Mouse (Mus musculus) kidney, embryonic 14.5 days (tissue): ENCODE measurements around the gene 2410131K14Rik. TPM values are rescaled to one million over a fixed set of nuclear protein-coding genes. Genes with fewer than 3 reads are reported as not detected.
A peak's percentile ranks its signal among the peaks of the same experiment; 100 is the strongest.

ENCODE experiments used
- ATAC-seq: fragments of 200-750 bp; cut with Nextera tagmentation; 2 replicates; pipeline ENCODE4 v1.8.0; 2017; ENCODE audit warnings: moderate number of reproducible peaks, mild to moderate bottlenecking, moderate TSS enrichment, moderate library complexity; ENCODE audit not compliant: low FRiP score, low TSS enrichment
- H3K27ac ChIP-seq: fragments of 300-500 bp; sonication (generic); 2 replicates; pipeline ENCODE4 v1.5.1; 2014; ENCODE audit warnings: low read depth, mild to moderate bottlenecking, low read length, moderate library complexity, mixed read lengths
- H3K27me3 ChIP-seq: fragments of 300-500 bp; sonication (generic); 2 replicates; pipeline ENCODE4 v1.6.1; 2014; ENCODE audit warnings: mild to moderate bottlenecking, low read length; ENCODE audit not compliant: control insufficient read depth, insufficient read depth
- H3K36me3 ChIP-seq: fragments of 300-500 bp; sonication (generic); 2 replicates; pipeline ENCODE4 v1.6.1; 2014; ENCODE audit warnings: low read length, mixed read lengths; ENCODE audit not compliant: control insufficient read depth, insufficient read depth
- H3K4me1 ChIP-seq: fragments of 300-500 bp; sonication (generic); 2 replicates; pipeline ENCODE4 v1.6.1; 2014; ENCODE audit warnings: low read length, mixed read lengths; ENCODE audit not compliant: control insufficient read depth, insufficient read depth
- H3K4me2 ChIP-seq: fragments of 300-500 bp; sonication (generic); replicated peaks from 2 replicates; pipeline ENCODE4 v1.6.1; 2014; ENCODE audit warnings: low read depth, mild to moderate bottlenecking, low read length
- H3K4me3 ChIP-seq: fragments of 300-500 bp; sonication (generic); 2 replicates; pipeline ENCODE4 v1.5.1; 2014; ENCODE audit warnings: mild to moderate bottlenecking, low read length
- H3K9ac ChIP-seq: fragments of 300-500 bp; sonication (generic); 2 replicates; pipeline ENCODE4 v1.6.1; 2014; ENCODE audit warnings: low read depth, mild to moderate bottlenecking, low read length, moderate library complexity
- H3K9me3 ChIP-seq: fragments of 300-500 bp; sonication (generic); 2 replicates; pipeline ENCODE4 v1.6.1; 2016; ENCODE audit warnings: low read length; ENCODE audit not compliant: control insufficient read depth
- WGBS: fragments of 180-500 bp; shearing (Covaris S2); extraction: QIAGEN DNeasy Blood & Tissue Kit; methylation state at CpG from one replicate; pipeline ENCODE4 v1.1.7; 2014; 5-methylcytosine and 5-hydroxymethylcytosine counted together
- polyA plus RNA-seq: library from polyadenylated mRNA; unstranded; fragments of >200 nt; fragmentation: Nextera tagmentation; extraction: Ambion mirVana; gene quantifications from 2 replicates; pipeline ENCODE4 v1.2.1, GENCODE M21; 2014

Gene 2410131K14Rik
- polyA plus RNA-seq, 1 experiment from 2014 or later, result 10.9 TPM

DNA sequence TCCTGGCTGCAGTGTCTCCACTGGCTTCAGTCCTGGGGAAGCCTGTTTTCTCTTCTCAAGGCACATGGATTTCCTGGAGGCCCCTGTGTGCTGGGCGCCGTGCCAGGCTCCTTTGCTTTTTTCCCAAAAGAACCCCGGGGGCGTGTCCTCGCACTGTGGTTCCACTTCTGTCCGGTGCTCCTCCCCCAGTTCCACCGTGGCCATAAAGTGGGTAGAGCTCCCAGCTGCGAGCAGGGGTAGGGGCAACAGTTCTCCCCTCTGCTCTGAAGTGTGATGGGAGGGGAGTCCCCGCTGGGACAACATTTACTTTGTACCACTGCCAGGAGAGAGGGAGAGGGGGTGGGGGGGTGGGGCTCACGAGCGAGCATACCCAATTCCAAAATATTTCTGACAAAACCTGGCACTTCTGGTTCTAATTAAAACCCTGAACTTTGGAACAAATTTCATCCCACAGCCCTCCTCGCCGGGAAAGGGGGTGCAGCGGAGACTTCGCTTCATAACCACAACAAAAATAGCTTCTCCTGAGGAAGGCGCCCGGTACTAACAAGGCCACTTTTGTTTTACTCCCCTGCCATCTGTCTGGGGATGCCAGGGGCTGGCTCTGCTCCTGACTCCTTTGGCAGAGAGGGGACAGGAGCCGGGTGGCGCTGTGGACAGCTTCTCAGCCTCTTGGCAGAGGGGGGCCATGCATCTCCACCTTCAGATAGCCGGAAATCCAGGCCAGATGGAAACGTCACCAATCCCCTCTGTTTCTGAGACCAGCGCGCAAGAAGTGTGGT is 49.2 kb downstream of the 2410131K14Rik start:
- no peak overlapping the region; the same call in 1 of the 2 replicates for H3K27ac ChIP-seq
- ATAC-seq, result peak; percentile 59
- H3K4me2 ChIP-seq, result peak overlapping the region; percentile 26
- H3K36me3 ChIP-seq, result no peaks in the 10 kb centered on the region
- no peaks in the 10 kb centered on the region for H3K9me3 ChIP-seq
- peaks cover 6% of the 10 kb centered on the region; the same call in 1 of the 2 replicates for H3K27me3 ChIP-seq
- H3K4me1 ChIP-seq, result peaks cover 11% of the 10 kb centered on the region; the same call in 1 of the 2 replicates
- H3K9ac ChIP-seq, result no peak overlapping the region
- H3K4me3 ChIP-seq, result no peak overlapping the region; the same call in 1 of the 2 replicates
- 34% methylated on average over 23 of the region's 23 CpGs for WGBS

DNA sequence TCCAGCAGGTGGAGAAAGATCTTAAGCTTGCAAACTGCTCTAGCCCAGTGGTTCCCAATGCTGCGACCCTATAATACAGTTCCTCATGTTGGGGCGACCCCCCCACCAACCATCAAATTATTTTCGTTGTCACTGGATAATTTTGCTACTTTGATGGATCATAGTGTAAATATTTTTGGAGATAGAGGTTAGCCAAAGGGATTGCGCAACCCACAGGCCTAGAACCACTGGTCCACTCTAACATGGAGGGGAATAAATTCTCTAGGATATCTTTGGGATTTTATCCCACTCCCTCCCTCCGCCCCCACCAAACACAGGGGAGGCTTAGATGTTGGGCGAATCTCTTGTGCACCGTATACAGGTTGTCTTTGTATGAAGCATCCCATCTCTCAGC is 49.8 kb downstream of the 2410131K14Rik start:
- 74% methylated on average over 7 of the region's 7 CpGs for WGBS
- Histone ChIP-seq H3K4me3 (no peak overlapping the region), H3K36me3 (no peaks in the 10 kb centered on the region), H3K27me3 (peaks cover 8% of the 10 kb centered on the region), H3K27ac (no peak overlapping the region; the same call in 1 of the 2 replicates), H3K9me3 (no peaks in the 10 kb centered on the region), H3K4me1 (peaks cover 11% of the 10 kb centered on the region; the same call in 1 of the 2 replicates), H3K4me2 (no peak overlapping the region), H3K9ac (no peak overlapping the region)
- no peak; the same call in 1 of the 2 replicates for ATAC-seq

DNA sequence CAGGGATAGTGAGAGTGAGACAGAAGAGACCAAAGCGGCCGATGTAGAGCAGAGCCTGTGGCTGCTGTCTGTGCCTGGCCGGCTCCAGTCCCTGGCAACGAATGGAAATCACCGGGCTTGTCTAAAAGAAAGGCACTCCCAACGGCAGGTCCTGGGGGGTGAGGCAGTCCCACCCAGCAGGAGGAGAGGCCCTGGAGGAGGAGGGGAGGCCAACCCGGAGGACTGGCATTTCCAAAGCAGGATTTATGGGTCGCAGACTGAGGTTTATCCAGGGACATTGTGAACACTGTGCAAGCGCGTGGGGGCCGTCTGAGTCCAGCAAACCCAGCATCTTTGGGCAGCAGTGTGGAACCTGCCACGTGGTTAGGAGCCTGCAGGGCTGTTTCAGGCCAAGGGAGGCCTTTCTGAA is 52.3 kb downstream of the 2410131K14Rik start:
- peak; percentile 80 for ATAC-seq
- no peak overlapping the region for H3K9ac ChIP-seq
- H3K27me3 ChIP-seq, result peaks cover 8% of the 10 kb centered on the region
- peaks cover 11% of the 10 kb centered on the region; the same call in 1 of the 2 replicates for H3K4me1 ChIP-seq
- H3K4me2 ChIP-seq, result no peak overlapping the region
- no peak overlapping the region for H3K4me3 ChIP-seq
- no peaks in the 10 kb centered on the region for H3K36me3 ChIP-seq
- no peaks in the 10 kb centered on the region for H3K9me3 ChIP-seq
- no peak overlapping the region for H3K27ac ChIP-seq
- WGBS, result 12% methylated on average over 12 of the region's 12 CpGs

DNA sequence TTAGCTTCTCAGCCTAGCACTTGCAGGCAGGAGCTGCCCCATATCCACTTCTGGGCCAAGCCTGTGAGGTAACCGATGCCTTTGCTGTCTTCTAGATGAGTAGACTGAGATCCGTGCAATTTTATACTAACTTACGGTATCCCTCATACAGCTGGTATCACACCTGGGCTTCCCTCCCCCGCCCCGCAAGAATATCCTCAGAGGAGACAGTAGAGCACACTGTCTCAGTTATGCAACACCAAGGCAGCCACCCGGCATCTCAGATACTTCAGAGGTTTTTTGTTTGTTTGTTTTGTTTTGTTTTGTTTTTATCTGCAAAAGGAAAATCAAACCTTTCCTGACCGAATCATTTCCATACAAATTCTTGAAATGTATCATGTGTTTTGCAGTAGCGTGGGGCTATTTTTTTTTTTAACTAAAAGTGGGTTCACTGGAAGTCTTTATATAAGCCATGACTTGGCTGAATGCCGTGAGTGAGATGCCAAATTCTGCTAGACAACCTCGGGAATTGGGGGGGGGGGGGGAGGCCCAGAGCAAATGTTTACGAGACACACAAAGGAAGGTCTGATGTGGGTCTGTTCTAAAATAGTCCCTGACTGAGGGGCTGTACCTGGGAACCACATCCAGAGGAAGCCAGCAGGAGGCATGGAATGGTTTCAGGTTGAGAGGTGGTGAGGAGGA is 54.8 kb downstream of the 2410131K14Rik start:
- H3K9ac ChIP-seq, result no peak overlapping the region
- 82% methylated on average over 11 of the region's 11 CpGs for WGBS
- no peak overlapping the region for H3K4me2 ChIP-seq
- H3K4me3 ChIP-seq, result no peak overlapping the region
- no peak overlapping the region for H3K27ac ChIP-seq
- peaks cover 5% of the 10 kb centered on the region; the same call in 1 of the 2 replicates for H3K4me1 ChIP-seq
- H3K9me3 ChIP-seq, result no peaks in the 10 kb centered on the region
- H3K36me3 ChIP-seq, result no peaks in the 10 kb centered on the region
- H3K27me3 ChIP-seq, result peaks cover 8% of the 10 kb centered on the region
- ATAC-seq, result no peak

DNA sequence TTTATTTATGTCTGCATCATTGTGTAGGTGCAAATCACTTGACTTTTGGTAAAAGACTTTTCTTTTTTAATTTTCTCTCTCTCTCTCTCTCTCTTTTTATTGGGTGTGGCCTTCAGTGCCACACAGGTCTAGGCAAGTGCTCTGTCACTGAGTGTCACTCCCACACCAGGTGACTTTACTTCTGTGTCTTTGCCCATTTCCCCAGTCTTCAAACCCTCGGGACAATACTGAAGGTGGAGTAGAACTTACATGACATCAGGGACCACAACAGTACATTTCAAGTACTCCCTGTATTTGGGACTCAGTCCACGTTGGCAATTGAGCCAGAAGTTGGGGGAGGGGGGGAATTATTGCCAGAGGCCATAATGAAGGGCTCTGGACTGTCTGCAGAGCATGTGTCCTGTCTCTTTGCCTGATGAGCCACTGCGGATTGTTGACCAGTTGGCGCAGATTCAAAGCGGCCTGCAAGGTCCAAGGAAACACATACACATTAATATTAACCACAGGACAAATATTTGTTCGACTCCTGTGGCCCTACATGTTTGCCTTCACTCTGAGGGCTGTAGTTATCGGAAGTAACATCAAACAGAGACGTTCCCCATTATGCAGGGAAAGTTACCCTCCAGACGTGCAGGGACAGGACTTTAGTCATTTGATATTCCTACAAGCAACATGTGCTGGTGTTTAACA is 57.6 kb downstream of the 2410131K14Rik start:
- no peak for ATAC-seq
- peaks cover 8% of the 10 kb centered on the region for H3K27me3 ChIP-seq
- H3K9me3 ChIP-seq, result no peaks in the 10 kb centered on the region
- no peak overlapping the region for H3K27ac ChIP-seq
- H3K4me1 ChIP-seq, result no peaks in the 10 kb centered on the region
- H3K4me3 ChIP-seq, result no peak overlapping the region
- no peak overlapping the region for H3K9ac ChIP-seq
- H3K4me2 ChIP-seq, result no peak overlapping the region
- H3K36me3 ChIP-seq, result no peaks in the 10 kb centered on the region
- 44% methylated on average over 9 of the region's 9 CpGs for WGBS

DNA sequence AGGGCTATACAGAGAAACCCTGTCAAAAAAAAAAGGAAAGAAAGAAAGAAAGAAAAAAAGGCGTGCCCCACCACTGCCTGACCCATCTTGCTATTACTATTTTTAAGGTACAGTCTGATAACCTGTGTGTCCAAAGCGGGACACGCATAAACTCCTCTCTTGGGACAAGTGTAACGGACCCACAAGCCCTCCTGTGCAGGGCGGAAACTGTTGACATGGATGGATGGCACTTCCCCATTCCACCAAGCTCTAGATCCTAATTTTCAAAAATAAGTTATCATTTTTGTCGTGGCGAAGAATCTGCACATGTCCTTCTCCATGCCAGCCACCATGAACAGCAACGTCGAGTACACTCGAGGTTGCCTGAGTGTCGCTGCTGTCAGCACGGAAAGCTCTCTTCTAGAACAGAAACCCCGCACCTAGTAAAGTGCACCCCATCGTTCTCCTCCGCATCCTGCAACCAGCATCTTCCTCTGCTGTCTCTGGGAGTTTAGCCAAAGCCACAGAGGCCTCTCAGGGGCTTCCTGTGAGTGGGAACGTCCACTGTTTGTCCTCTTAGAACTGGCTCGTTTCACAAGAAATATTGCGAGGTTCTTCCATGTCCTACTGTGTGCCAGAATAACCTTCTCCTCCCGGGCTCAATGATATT is 60.1 kb downstream of the 2410131K14Rik start:
- no peak overlapping the region for H3K4me3 ChIP-seq
- no peaks in the 10 kb centered on the region for H3K27me3 ChIP-seq
- H3K27ac ChIP-seq, result no peak overlapping the region
- H3K4me1 ChIP-seq, result no peaks in the 10 kb centered on the region
- no peaks in the 10 kb centered on the region for H3K36me3 ChIP-seq
- no peak overlapping the region for H3K9ac ChIP-seq
- H3K4me2 ChIP-seq, result no peak overlapping the region
- WGBS, result 84% methylated on average over 19 of the region's 19 CpGs
- no peak for ATAC-seq
- no peaks in the 10 kb centered on the region for H3K9me3 ChIP-seq

DNA sequence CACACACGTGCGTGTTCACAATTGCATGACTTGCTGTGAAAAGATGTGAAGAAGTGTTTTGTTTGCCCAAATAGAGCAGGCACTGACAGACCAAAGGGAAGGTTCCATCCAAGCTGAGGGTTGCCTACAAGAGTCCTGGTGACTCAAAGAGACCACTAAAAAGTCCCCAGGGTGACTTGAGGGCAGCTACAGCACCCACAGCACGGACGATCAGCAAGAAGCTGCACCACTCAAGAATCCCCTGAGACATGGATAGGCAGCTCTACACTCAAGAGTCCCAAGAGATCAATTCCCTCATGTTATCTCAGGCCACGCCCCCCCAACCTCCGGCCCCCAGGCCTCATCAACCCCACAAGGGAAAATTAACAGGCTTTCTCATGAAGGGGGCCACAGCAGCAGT is 65.4 kb downstream of the 2410131K14Rik start:
- no peak overlapping the region for H3K9ac ChIP-seq
- 76% methylated on average over 6 of the region's 6 CpGs for WGBS
- no peaks in the 10 kb centered on the region for H3K36me3 ChIP-seq
- ATAC-seq, result no peak
- no peak overlapping the region for H3K4me3 ChIP-seq
- no peaks in the 10 kb centered on the region for H3K27me3 ChIP-seq
- H3K4me1 ChIP-seq, result no peaks in the 10 kb centered on the region
- H3K4me2 ChIP-seq, result no peak overlapping the region
- no peak overlapping the region for H3K27ac ChIP-seq
- H3K9me3 ChIP-seq, result no peaks in the 10 kb centered on the region

DNA sequence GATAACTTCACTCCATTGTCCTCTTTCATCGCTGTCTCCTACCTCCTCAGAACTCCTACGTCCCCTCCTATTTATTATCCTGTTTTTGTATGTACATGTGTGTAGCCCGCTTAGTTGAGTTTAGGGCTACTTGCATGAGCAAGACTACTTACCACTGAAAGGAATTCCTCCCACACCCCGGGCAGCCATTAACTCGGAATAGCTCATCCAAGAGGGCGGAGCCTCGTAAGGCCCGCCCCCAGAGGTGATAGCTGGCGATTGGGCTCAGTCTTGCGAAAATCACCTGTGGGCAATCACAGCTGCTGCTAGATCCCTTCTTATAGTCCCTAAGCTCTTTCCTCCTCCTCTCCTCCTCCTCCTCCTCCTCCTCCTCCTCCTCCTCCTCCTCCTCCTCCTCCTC is 66.2 kb downstream of the 2410131K14Rik start:
- ATAC-seq, result no peak
- no peak overlapping the region for H3K27ac ChIP-seq
- no peaks in the 10 kb centered on the region for H3K27me3 ChIP-seq
- no peak overlapping the region for H3K4me2 ChIP-seq
- H3K9ac ChIP-seq, result no peak overlapping the region
- 43% methylated on average over 10 of the region's 10 CpGs for WGBS
- H3K4me1 ChIP-seq, result no peaks in the 10 kb centered on the region
- no peaks in the 10 kb centered on the region for H3K9me3 ChIP-seq
- no peak overlapping the region for H3K4me3 ChIP-seq
- H3K36me3 ChIP-seq, result no peaks in the 10 kb centered on the region
